Mouse (Mus musculus): ENCODE measurements around the gene Tlcd2.

DNA sequence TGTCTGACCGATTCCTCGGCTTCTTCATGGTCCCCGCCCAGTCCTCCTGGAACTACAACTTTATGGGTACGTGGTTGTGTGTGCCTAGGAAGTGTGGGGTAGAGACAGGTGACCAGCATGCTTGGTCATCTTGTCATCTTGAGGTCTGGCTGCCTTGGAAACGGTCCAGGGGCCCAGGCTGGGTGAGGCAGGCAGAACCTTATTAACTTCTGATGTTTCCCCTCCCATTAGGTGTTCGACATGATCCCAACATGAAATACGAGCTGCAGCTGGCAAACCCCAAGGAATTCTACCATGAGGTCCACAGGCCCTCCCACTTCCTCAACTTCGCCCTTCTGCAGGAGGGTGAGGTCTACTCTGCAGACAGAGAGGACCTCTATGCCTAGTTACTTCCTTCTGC lies 47.4 kb downstream of the Tlcd2 start:
- no peak for TF ChIP-seq CTCF (IDR thresholded peaks at IDR 0.05; ENCODE audit: low read depth)
- no peak for TF ChIP-seq EP300 (IDR thresholded peaks at IDR 0.05; ENCODE audit: low read depth)

Measured in liver, embryonic 14.5 days (tissue).